Mouse (Mus musculus) frontal cortex, adult 2 months (tissue): ENCODE measurements around the gene Grb10. TPM values are rescaled to one million over a fixed set of nuclear protein-coding genes. Genes with fewer than 3 reads are reported as not detected.

Experiments
- DNase-seq, 2 experiments: peaks; one replicate each; pipeline ENCODE4 v3.0.0; 2022; ENCODE audit warnings: low spot score in 1 of 2; ENCODE audit errors: extremely low spot score in 1 of 2
- polyA plus RNA-seq: library from polyadenylated mRNA; depleted of rRNA; stranded (reverse); fragments of >200 nt; gene quantifications from 2 replicates; pipeline ENCODE4 v1.2.3, GENCODE M21; 2012

Grb10 gene
- polyA plus RNA-seq, 1 experiment, result 35.6 TPM

DNA sequence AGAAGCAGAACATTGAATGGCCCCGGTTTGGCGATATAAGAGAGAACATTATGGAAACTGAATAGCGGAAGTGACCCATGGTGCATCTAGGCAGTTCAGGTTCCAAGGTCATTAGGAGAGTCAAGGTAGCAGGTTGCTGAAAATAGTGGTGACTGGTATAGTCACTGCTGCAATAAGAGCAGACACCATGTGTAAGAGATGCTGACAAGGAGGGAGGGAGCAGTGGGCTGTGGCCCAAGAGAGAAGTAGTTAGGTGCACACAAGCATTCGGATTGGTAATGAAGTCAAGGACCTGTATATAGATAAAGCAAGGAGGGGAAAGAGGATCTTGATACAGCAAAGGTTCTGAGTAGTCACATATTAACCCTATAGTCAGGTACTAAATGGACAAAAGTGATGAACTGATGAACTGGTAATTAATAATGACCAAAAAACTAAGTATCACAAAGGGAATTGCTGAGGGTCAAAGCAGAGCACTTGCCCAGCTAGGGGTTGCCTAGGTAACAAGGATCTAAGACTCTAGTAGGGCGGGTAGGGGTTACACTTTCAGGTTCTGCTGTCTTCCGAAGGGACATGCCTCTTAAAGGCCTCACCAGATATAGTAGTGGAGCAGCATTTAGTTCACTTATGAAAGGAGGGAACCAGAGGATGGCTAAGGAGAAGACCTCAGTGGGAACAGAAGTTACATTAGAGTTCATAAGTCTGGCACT is 65.9 kb downstream of the Grb10 start:
- no peak for DNase-seq

DNA sequence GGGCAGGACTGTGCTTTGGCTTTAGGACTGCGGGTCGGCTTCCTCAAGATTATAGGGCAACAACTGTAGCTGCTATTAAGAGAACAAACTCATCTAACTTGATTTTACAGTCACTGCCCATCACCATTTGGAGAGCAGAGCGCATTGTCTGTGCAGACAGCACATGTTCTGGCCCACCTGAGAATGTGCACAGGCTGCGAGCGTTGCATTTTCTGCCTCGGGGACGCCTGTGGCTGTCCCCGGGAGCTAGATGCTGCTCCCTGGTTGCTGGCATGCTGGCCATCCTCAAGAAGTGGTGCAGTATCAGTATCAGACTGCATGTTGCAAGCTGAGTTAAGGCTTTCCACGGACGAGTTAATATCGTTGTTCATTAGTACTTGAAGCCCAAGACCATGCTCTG is 68.2 kb downstream of the Grb10 start:
- no peak for DNase-seq

DNA sequence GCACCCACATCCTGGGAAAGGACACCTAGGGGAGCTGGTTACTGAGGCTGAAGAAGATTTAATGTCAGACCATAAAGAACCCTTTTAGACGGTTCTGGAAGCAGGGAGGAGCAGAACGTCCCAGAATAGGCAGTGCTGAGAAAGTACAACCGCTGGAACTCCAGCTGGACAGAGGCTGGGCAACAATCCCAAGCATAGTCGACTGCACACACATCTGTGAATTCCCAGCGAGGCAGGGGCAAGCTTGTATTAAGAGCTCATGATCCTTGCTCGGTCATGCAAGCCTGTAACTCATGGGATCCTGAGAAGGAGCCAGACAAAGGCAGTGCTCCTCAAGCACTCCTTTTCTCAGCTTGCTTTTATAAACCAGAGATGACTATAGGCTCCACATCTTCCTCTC is 69.7 kb downstream of the Grb10 start:
- DNase-seq, result no peak

DNA sequence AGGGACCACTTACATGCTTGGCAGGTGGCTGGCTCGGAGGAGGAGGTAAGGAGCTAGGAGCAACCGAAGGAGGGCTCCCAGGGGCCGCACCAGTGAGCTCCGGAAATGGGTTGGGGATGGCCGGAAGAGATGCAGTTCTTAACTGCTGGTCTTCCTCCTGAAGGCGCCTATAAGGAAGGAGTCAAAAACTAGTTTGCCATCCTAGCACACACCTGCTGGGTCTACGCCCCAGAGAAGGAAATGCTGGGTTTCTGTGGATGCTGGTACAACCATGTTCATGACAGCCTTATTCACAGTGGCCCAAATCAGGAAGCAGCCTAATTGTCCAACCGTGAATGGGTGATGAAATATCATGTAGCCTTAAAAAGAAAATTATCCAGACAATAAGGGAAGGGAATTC is 71.0 kb downstream of the Grb10 start:
- DNase-seq, result no peak

DNA sequence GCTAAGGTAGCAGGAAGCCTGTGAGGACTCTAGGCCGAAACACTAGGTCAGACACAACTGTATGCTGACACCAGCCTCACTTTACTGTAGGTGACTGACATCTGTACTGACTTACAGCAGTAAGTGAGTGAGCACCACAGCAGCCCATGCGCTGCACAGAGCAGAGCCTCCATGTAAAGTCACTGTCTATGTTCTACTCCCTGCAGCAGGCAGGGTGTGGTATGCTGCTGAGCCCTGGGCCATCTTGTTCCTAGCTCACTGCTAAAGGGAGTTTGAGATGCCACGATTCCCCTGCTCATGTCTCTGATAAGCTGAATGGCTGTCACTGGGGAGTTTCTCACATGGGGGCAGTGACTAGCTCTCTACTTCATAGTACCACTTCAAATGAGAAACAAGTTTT is 72.3 kb downstream of the Grb10 start:
- DNase-seq, result no peak

- no peak for DNase-seq
These were observed 72.9 kb downstream of the Grb10 start for GRCm38 (mm10) chr11:11965501-11966125.

GRCm38 (mm10) chr11:11964729-11965128 is 73.8 kb downstream of the Grb10 start:
- no peak for DNase-seq

DNA sequence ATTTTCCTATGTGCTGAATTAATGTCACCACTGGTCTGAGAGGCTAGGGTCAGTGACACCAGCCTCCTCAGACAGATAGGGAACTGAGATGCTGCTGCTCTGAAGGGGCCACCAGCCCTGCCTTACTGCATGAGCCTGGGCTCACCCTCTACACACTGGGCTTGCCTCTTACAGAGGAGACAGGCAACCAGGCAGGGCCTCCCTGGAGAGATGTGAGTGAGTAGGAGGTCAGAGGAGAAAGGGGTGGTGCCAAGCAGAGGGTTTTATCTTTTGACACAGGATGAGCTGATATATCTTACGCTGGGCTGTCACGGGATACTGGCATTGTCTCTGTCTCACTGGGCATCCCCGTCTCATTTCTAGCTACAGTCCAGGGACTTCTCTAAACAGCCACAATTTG is 74.9 kb downstream of the Grb10 start:
- DNase-seq, result no peak

GRCm38 (mm10) chr11:11963065-11963464 is 75.4 kb downstream of the Grb10 start:
- DNase-seq, result no peak

GRCm38 (mm10) chr11:11962629-11962954 is 75.9 kb downstream of the Grb10 start:
- no peak for DNase-seq

GRCm38 (mm10) chr11:11961917-11962628 is 76.4 kb downstream of the Grb10 start:
- no peak for DNase-seq

DNA sequence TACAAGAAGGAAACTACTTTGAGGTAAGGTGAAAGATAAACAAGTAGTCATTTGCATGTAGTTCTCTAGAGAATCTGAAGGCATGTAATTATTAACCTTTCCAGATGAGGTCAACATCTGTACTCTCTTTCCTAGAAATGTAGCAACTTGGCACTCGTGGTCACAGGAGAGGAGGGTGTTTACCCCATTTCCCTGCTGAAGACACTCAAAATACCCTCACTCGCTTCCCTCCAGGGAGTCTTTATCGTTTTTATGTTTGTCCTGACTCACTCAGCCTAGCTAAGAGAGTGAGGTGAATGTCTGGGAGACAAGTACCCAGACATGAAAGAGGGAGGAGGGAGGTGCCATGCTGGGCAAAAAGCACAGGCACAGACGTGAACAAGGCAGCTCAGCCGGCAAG is 77.6 kb downstream of the Grb10 start:
- no peak for DNase-seq

DNA sequence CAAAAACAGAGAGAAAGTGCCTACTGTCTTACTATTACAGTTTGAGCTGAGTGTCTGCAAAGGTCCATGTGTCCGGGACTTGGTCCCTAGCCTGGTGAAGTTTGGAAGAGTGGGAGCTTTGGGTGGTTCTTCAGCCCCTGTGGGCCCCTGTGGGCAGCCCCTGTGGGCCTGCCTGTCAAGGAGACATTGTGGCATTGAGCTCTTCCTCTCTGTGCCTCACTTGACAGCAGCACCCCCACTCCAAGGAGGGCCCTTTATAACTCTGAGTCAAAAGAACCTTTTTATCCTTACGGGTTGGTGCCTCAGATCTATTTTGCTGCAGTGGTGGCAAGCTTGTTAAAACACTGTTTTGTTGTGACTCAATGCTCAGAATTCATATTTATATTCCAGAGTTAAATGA is 78.3 kb downstream of the Grb10 start:
- no peak for DNase-seq

DNA sequence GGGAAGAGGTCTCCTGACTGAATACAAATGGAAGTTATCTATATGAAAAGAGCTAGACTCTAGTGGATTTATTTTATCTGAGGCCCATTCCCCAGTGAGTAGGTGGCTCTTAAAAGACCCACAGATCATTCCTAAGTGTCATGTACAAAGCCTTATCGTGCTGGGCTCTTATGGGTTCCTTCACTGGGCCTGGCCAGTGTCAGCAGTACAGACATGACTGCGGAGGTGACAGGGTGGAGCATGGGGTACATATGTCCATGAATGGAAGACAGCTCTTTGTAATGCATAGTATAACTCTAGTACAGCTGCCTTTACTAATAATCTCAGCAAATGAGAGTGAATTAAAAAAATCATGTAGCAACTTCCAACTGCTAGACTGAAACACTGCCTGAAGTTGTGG is 80.0 kb downstream of the Grb10 start:
- no peak for DNase-seq

DNA sequence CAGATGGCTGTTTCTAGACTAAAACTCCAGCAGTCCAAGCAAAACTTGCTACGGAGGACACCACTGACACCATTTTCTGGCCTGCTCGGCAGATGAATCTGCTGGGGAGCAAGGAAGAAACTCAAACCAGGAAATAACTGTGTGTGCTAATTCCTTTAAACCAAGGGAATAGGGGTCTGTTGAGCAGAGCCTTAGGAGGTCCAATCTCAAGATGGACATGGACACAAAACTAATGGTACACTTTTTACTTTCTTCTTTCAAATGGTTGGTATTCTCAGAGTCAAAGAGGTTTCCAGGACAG is 80.5 kb downstream of the Grb10 start:
- DNase-seq, result no peak

GRCm38 (mm10) chr11:11957211-11958060 is 81.0 kb downstream of the Grb10 start:
- no peak for DNase-seq

- DNase-seq, result no peak
These were observed 82.7 kb downstream of the Grb10 start for GRCm38 (mm10) chr11:11955783-11956182.

- DNase-seq, result no peak
These were observed 83.9 kb downstream of the Grb10 start for GRCm38 (mm10) chr11:11954606-11955005.

GRCm38 (mm10) chr11:11954115-11954438 is 84.4 kb downstream of the Grb10 start:
- DNase-seq, result no peak

DNA sequence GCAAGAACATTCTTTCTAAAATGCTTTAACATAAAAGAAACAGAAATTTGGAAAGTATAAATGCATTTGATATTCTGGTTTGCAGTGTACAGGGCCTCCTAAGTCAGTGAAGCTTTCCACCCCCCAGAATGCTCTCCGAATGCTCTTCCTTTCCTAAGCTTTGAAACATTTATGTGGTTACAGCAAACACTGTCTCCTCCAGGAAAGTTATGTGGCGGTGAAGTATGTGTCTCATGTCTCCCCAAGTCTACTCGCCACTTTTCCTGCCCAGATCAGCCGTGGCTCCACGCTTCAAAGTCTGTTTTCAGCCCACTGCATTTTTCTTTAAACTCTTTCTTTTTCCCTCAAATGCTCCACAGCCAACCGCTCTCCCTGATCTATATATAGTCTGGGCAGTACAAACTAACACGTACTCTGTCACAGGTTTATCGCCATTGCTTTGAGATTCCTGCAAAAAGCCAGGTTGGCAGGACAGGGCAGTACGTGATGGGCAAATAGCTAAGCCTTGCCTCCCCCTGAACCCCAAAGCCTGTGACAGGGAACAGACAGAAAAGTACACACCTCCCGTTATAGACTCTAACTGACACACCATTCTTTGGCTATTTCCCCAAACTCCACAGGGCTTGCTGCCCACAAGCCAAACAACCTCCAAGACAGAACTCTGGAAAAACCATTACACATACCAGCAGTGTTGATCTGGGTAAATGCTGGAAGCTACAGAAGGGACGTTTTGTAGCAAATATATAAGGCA is 84.9 kb downstream of the Grb10 start:
- DNase-seq, result no peak

- no peak for DNase-seq
These were observed 85.9 kb downstream of the Grb10 start for GRCm38 (mm10) chr11:11952569-11952968.
